Mouse (Mus musculus) v-Abl transformed pro-B cells (cell line): ENCODE data around the gene Ccdc160.

Source experiments
- in situ Hi-C, 2 experiments: fragments of 400-800 bp; cut with MboI; formaldehyde crosslinking; loops; one replicate each; pipeline ENCODE4 v1.15.1; 2025; ENCODE audit not compliant: unreplicated experiment in 2 of 2

Gene Ccdc160

GRCm38 (mm10) chrX:52790980-52791593 is at the start of gene Ccdc160:
TSS of gene Ccdc160 (plus strand) at chrX:52791200.
- in situ Hi-C loops: no loop called here

- in situ Hi-C loops: no loop called here
Measured at GRCm38 (mm10) chrX:52743781-52744180, 47.2 kb upstream of the Ccdc160 start.

GRCm38 (mm10) chrX:52744201-52745051 is 46.6 kb upstream of the Ccdc160 start:
- in situ Hi-C loops: no loop called here

- in situ Hi-C loops: no loop called here
Measured at GRCm38 (mm10) chrX:52745462-52745861, 45.5 kb upstream of the Ccdc160 start.

GRCm38 (mm10) chrX:52745917-52746316 is 45.1 kb upstream of the Ccdc160 start:
- in situ Hi-C loops: no loop called here

- in situ Hi-C loops: no loop called here
Measured at GRCm38 (mm10) chrX:52746849-52747248, 44.2 kb upstream of the Ccdc160 start.

- in situ Hi-C loops: no loop called here
Measured at GRCm38 (mm10) chrX:52753491-52754085, 37.4 kb upstream of the Ccdc160 start.

GRCm38 (mm10) chrX:52757164-52757563 is 33.8 kb upstream of the Ccdc160 start:
- in situ Hi-C loops: no loop called here

GRCm38 (mm10) chrX:52759232-52759631 is 31.8 kb upstream of the Ccdc160 start:
- in situ Hi-C loops: no loop called here

- in situ Hi-C loops: no loop called here
Measured at GRCm38 (mm10) chrX:52760191-52760945, 30.6 kb upstream of the Ccdc160 start.

- in situ Hi-C loops: no loop called here
Measured at GRCm38 (mm10) chrX:52762221-52762620, 28.8 kb upstream of the Ccdc160 start.

GRCm38 (mm10) chrX:52775973-52776372 is 15.0 kb upstream of the Ccdc160 start:
- in situ Hi-C loops: no loop called here

- in situ Hi-C loops: no loop called here
Measured at GRCm38 (mm10) chrX:52777671-52778070, 13.3 kb upstream of the Ccdc160 start.

- in situ Hi-C loops: loop anchor here (5.0 to 10.0 kb wide), 2 partner anchors 148 to 151 kb away; no protein-coding TSS in a partner anchor
Measured at GRCm38 (mm10) chrX:52783898-52784297, 7.1 kb upstream of the Ccdc160 start.

- in situ Hi-C loops: no loop called here
Measured at GRCm38 (mm10) chrX:52791944-52792719, 1.1 kb downstream of the Ccdc160 start.

GRCm38 (mm10) chrX:52792861-52793260 is 1.9 kb downstream of the Ccdc160 start:
- in situ Hi-C loops: no loop called here

- in situ Hi-C loops: no loop called here
Measured at GRCm38 (mm10) chrX:52795816-52796215, 4.8 kb downstream of the Ccdc160 start.

GRCm38 (mm10) chrX:52797031-52797625 is 6.1 kb downstream of the Ccdc160 start:
- in situ Hi-C loops: no loop called here

GRCm38 (mm10) chrX:52798255-52798654 is 7.3 kb downstream of the Ccdc160 start:
- in situ Hi-C loops: no loop called here

- in situ Hi-C loops: no loop called here
Measured at GRCm38 (mm10) chrX:52799566-52799965, 8.6 kb downstream of the Ccdc160 start.
